Mouse (Mus musculus): ENCODE results near the gene Pitpnb. TPM values are rescaled to one million over a fixed set of nuclear protein-coding genes. Genes with fewer than 3 reads are reported as not detected.

The Pitpnb gene
- polyA plus RNA-seq (2012; ENCODE audit: insufficient read depth, insufficient read length, missing spikeins) = 56.3 and 74.1 TPM in 2 replicates

DNA sequence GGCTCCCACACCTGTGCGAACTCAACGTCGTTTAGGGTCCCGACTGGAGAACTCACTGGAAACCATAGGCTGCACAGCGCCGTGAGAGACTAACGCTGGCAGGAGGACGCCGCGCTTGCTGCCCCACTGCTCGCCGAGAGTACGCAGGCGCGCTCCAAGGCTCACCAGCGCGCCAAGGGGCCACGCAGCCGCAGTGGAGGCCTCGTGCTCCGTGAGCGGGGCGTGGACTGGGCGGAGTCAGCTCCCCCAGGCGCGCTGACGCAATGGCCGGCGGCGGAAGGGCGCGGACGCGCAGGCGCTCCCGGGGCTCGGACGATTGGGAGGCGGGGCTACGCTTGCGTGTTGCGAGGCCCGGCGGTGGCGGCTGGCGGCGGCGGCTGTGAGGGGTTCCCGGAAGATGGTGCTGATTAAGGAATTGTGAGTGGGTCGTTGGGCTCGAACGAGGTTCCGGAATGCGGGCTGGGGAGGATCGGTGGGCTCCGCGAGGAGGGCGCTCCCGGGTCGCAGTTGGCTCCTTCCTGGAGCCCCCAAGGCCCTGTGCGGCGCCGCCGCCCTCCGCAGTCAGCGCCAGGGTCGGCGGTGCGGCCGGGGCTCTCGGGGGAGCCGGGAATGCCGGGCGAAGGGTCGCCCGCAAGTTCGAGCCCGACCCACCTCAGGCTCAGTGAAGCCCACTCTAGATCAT, at the start of gene Pitpnb:
Pitpnb (plus strand) TSS at position 347 of the 682 bp plus-strand sequence.
- peak within 1 kb of the TSS; percentile 74 for H3K27ac ChIP-seq (replicated peaks; ENCODE audit: low read depth, low read length)

DNA sequence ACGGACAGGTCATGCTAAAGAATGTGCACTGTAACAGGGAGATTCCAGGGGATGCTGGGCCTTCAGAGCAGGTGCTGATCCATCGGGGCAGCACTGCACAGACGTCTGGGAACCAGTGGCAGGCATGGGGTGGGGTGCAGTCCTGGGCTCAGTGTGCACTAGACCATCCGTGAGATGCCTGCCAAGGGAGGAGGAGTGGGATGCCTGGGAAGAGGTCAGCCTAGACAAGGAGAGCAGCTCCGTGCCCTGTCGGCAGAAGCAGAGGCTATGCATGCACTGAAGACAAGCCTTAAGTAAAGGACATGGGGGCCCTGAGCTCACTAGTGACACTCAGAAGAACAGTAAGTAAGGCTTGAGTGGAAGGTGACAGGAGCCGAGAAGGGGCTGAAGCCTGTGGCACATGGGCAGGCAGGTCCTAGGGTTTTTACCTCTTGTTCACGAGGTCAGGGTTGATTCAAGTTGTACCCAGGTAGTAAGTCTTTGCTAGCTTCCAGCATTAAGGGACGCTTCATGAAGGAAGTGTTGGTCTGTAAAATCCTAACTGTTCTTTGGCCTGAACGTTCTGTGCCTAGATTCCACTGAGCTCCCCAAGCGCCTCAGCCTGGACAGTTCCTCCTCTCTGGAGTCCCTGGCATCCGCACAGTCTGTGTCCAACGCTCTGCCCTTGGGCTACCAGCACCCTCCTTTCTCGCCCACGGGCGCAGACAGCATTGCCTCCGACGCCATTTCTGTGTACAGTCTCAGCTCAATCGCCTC, 46.0 kb upstream of the Pitpnb start:
- H3K4me3 ChIP-seq (ENCODE audit: insufficient read depth, low read depth, low read length) = no peak overlapping the region

More for the DNA sequence above, at the start of gene Pitpnb:
- Histone ChIP-seq H3K4me1 (ENCODE audit: control insufficient read depth, insufficient read depth, insufficient read length, low read length) (peaks cover 4% of the 10 kb centered on the region; the same call in 1 of the 2 replicates), H3K4me3 (ENCODE audit: insufficient read depth, low read depth, low read length) (peak within 1 kb of the TSS; percentile 87)

DNA sequence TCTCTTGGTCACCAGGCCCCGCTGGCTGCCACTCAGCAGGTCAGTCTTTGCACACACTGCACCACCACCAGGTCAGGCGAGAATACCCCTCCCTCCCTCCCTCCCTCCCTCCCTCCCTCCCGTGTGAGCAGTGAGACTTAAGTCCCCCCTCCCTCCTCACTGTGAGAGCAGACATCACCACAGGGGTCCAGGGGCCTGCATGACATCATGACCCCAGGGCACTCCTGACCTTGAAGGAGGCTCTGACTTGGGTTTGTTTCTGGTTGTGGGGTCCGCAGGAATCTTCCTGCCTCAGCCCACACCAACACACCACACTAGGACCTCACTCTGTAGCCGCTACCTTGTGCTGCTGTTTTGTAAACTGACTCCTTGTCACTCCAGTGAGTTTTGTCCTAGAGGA, 43.0 kb upstream of the Pitpnb start:
- Histone ChIP-seq H3K4me1 (ENCODE audit: control insufficient read depth, insufficient read depth, insufficient read length, low read length) (no peaks in the 10 kb centered on the region; the same call in 1 of the 2 replicates), H3K4me3 (ENCODE audit: insufficient read depth, low read depth, low read length) (no peak overlapping the region), H3K27ac (replicated peaks; ENCODE audit: low read depth, low read length) (no peak overlapping the region)

More for the DNA sequence above, 46.0 kb upstream of the Pitpnb start:
- H3K27ac ChIP-seq (replicated peaks; ENCODE audit: low read depth, low read length) = no peak overlapping the region
- H3K4me1 ChIP-seq (ENCODE audit: control insufficient read depth, insufficient read depth, insufficient read length, low read length) = no peaks in the 10 kb centered on the region; the same call in 1 of the 2 replicates

DNA sequence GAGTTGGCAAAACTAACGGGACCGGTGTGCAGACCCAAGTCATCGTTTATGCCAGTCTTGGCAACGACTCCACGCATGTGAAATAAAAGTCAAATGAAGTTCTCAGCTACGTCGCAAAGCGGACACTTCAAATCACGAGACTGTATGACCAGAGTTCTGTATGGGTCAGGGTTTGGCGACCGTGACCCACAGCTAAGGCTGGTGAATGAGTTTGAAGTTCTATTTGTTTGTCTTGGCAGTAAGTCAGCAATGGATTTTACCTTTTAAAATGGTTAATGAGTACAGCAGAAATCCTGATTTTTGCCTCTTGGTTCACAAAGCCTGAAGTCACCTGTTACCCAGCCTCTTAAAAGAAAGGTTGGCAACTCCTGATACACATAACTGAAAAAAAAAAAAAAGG, 42.1 kb upstream of the Pitpnb start:
- Histone ChIP-seq H3K4me1 (ENCODE audit: control insufficient read depth, insufficient read depth, insufficient read length, low read length) (no peaks in the 10 kb centered on the region), H3K4me3 (ENCODE audit: insufficient read depth, low read depth, low read length) (no peak overlapping the region), H3K27ac (replicated peaks; ENCODE audit: low read depth, low read length) (no peak overlapping the region)

DNA sequence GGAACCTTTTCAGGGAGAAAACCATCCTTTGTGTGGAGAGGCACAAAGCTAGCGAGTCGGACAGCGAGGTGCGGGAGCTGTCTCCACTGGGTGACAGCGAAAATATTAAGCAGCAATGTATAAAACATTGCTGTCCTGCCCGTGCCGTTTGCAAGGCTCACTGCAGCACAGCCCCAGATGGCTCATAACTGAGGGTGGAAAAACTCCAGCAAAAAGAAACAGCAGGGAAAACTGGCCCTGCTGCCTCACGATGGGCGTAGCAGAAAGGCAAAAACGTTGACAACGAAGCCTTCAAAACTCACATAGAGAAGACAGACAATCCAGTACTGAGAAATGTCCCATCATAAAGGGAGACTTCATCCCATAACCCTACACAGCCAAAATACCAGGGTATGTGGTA, 40.5 kb upstream of the Pitpnb start:
- Histone ChIP-seq H3K27ac (replicated peaks; ENCODE audit: low read depth, low read length) (no peak overlapping the region), H3K4me1 (ENCODE audit: control insufficient read depth, insufficient read depth, insufficient read length, low read length) (no peaks in the 10 kb centered on the region), H3K4me3 (ENCODE audit: insufficient read depth, low read depth, low read length) (no peak overlapping the region)

DNA sequence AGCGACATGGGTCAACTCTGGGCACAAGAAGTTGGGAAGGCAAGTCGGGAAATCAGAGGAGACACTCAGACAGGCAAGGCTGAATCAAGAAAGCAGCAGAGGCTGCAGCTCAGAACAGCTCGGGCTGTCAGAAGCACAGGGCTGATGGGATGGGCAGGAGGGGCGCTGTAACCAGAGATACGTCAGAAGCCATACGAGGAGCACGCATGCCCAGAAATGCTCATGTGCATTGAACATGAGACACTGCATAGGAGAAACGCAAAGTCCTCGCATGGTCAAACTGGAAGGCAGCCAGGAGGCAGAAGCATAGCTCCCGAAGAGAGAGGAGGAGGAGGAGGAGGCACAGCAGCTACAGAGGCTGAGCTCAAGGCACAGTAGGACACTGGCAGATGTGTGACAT, 38.9 kb upstream of the Pitpnb start:
- Histone ChIP-seq H3K27ac (replicated peaks; ENCODE audit: low read depth, low read length) (no peak overlapping the region), H3K4me1 (ENCODE audit: control insufficient read depth, insufficient read depth, insufficient read length, low read length) (no peaks in the 10 kb centered on the region), H3K4me3 (ENCODE audit: insufficient read depth, low read depth, low read length) (no peak overlapping the region)

DNA sequence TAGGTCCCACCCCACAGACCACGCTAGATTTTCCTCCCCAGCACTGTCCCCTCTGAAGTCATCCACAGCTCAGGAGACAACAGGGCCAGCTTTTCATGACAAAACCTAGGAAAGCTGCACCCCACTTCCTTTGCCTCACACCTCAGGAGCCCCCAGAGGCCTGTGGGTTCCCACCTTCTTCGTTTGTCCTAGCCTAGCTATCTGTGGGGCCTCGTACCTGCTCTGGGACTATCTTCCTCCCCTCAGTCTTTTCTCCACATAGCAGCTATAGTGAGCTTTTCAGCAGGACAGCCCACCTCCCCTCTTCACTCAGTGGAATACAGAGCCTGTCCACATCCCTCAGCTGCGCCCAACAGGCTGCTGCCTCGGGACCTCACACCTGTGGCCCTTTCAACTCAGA, 32.8 kb upstream of the Pitpnb start:
- H3K4me3 ChIP-seq (ENCODE audit: insufficient read depth, low read depth, low read length) = no peak overlapping the region
- H3K27ac ChIP-seq (replicated peaks; ENCODE audit: low read depth, low read length) = no peak overlapping the region
- no peaks in the 10 kb centered on the region for H3K4me1 ChIP-seq (ENCODE audit: control insufficient read depth, insufficient read depth, insufficient read length, low read length)

DNA sequence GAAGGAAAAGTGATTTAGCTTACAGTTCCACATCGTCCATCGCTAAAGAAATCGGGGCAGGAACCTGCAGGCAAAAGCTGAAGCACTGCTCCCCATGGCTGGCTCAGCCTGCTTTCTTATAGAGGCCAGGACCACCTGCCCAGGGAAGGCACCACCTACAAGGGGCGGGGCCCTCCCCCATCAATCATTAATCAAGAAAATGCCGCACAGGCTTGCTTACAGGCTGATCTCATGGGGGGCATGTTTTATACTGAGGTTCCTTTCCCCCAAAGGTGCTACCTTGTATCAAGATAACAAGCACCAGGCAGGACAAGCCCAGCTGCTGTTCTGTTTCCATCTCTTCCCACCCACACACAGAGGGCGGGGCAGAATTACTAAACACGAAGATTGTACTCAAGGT, 31.9 kb upstream of the Pitpnb start:
- peaks cover 5% of the 10 kb centered on the region; the same call in 1 of the 2 replicates for H3K4me1 ChIP-seq (ENCODE audit: control insufficient read depth, insufficient read depth, insufficient read length, low read length)
- H3K4me3 ChIP-seq (ENCODE audit: insufficient read depth, low read depth, low read length) = no peak overlapping the region

DNA sequence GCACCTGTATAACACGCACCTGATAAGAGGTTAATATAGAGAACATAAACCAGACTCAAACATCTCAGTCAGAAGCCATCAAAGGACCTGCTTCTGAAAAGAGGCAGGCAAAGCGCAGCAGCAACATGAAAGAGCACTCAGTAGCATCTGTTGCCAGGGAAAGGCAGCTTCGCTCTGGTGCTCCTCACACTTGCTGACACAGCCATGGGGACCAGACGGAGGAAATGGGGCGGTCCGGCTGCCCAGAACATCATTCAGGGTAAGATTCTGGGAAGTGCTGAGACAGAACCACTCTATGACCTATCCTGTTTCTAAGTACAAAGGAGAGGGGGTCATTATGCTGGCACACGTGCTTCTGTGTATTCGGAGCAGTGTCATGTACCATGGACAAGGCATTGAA, 29.8 kb upstream of the Pitpnb start:
- H3K4me1 ChIP-seq (ENCODE audit: control insufficient read depth, insufficient read depth, insufficient read length, low read length) = peaks cover 7% of the 10 kb centered on the region; the same call in 1 of the 2 replicates
- no peak overlapping the region for H3K27ac ChIP-seq (replicated peaks; ENCODE audit: low read depth, low read length)

More for the DNA sequence above, 31.9 kb upstream of the Pitpnb start:
- H3K27ac ChIP-seq (replicated peaks; ENCODE audit: low read depth, low read length) = no peak overlapping the region

DNA sequence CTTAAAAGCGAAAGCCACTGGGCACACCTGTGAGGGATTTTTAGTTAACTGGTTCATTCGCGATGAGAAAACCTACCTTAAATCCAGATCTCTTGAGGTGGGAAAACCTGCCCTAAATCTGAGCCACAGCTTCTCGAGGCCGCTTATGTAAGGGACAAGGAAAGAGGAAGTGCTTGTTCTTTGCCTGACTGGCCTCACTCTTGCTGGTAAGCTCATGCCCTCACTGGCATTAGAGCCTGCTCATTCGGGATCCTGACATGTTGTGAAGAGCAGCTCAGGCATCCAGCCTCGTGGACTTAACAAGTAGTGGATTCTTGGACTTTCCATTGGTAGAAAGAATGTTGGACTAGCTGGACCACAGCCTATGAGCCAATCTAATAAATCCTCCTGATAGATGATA, 28.8 kb upstream of the Pitpnb start:
- H3K27ac ChIP-seq (replicated peaks; ENCODE audit: low read depth, low read length) = no peak overlapping the region
- peaks cover 7% of the 10 kb centered on the region; the same call in 1 of the 2 replicates for H3K4me1 ChIP-seq (ENCODE audit: control insufficient read depth, insufficient read depth, insufficient read length, low read length)
- H3K4me3 ChIP-seq (ENCODE audit: insufficient read depth, low read depth, low read length) = no peak overlapping the region

More for the DNA sequence above, 29.8 kb upstream of the Pitpnb start:
- H3K4me3 ChIP-seq (ENCODE audit: insufficient read depth, low read depth, low read length) = no peak overlapping the region

DNA sequence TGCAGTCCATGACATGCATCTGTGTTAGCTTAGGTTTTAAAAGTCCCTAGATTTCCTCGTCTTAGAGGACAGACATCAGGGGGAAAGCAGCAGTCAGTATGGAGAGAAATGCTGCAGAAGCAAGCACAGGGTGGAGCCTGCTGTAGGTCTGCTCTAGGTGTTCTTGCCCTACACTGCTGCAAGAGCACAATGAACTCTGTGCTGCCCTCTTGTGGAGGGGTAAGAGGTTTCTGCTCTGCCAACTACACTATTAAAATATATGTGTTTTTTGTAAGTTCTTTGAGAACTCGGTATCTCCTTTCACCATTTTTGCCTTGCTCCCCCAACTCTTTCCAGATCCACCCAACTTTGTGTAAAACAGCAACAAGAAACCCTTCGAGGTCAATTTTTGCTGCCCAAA, 25.8 kb upstream of the Pitpnb start:
- H3K4me1 ChIP-seq (ENCODE audit: control insufficient read depth, insufficient read depth, insufficient read length, low read length) = peaks cover 7% of the 10 kb centered on the region; the same call in 1 of the 2 replicates
- no peak overlapping the region for H3K27ac ChIP-seq (replicated peaks; ENCODE audit: low read depth, low read length)
- H3K4me3 ChIP-seq (ENCODE audit: insufficient read depth, low read depth, low read length) = no peak overlapping the region

DNA sequence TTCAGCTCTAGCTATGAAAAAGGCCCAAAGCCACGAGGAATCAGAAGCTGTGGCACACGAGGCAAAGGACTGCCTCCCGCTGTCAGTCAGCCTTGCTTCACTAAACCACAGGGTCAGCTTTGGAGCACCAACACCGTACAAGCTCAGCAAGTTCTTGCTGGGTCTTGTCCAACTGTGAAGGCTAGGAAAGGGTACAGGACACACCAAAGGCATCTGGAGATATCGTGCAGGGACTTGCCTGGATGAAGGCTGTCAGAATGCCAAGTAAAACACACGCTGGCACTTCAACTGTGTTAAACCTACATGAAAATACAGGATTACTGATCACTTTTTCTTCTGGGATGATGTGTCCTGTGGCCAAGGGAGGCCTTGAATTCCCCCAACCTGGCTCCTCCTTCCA, 20.4 kb upstream of the Pitpnb start:
- H3K4me1 ChIP-seq (ENCODE audit: control insufficient read depth, insufficient read depth, insufficient read length, low read length) = no peaks in the 10 kb centered on the region
- no peak overlapping the region for H3K27ac ChIP-seq (replicated peaks; ENCODE audit: low read depth, low read length)
- no peak overlapping the region for H3K4me3 ChIP-seq (ENCODE audit: insufficient read depth, low read depth, low read length)

DNA sequence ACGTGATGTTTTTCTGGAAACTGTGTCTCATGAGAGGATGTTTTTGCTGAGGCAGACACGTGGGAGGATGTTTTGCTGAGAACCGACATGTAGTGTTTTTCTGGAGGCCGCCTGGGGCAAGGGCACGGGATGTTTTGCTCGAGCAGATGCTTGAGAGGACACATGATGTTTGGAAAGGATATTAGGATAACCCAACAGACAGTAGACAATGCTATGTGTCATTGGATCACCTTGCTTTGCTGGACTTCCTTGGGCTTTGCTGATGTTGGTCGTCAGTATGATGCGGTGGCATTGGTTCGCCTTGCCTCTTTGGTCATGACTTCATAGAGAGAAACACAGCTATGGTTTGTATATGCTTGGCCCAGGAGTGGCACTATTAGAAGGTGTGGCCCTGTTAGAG, 16.7 kb upstream of the Pitpnb start:
- Histone ChIP-seq H3K27ac (replicated peaks; ENCODE audit: low read depth, low read length) (no peak overlapping the region), H3K4me3 (ENCODE audit: insufficient read depth, low read depth, low read length) (no peak overlapping the region), H3K4me1 (ENCODE audit: control insufficient read depth, insufficient read depth, insufficient read length, low read length) (no peaks in the 10 kb centered on the region)

DNA sequence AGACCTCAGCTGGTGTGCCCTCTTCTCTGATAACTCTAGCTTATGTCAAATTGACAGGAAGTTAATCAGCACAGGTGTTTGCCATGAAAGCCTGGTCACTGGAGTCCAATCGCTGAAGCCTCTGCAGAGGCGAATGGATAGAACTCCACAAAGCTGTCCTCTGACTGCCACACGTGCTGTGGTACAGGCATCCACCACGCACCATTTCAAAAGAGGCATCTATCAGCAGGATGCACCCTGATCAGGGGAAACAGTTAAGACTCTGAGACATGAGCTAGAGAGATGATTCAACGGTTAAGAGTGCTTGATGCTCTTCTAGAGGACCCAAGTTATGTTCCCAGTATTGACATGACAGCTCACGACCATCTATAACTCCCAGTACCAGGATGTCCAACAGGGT, 15.5 kb upstream of the Pitpnb start:
- H3K27ac ChIP-seq (replicated peaks; ENCODE audit: low read depth, low read length) = no peak overlapping the region

DNA sequence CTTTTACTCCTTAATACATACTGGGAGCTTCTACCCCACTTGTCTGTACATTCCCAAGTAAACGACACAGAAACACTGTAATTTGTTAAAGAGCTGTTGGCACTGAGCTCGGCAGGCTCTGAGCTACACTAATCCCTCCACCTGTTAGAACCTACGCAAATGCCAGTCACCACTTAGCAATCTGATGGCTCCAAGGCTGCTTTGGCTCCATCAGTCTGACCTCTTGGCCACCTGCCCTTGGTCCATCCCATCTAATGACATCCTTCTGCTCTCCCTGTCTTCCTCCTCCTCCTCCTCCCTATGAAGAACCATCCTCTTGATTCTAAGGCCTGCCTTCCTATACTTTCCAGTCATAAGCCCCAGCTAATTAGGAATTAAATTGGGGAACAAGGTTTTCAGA, 13.0 kb upstream of the Pitpnb start:
- H3K4me1 ChIP-seq (ENCODE audit: control insufficient read depth, insufficient read depth, insufficient read length, low read length) = no peaks in the 10 kb centered on the region
- no peak overlapping the region for H3K27ac ChIP-seq (replicated peaks; ENCODE audit: low read depth, low read length)
- H3K4me3 ChIP-seq (ENCODE audit: insufficient read depth, low read depth, low read length) = no peak overlapping the region

More for the DNA sequence above, 15.5 kb upstream of the Pitpnb start:
- H3K4me3 ChIP-seq (ENCODE audit: insufficient read depth, low read depth, low read length) = no peak overlapping the region
- no peaks in the 10 kb centered on the region for H3K4me1 ChIP-seq (ENCODE audit: control insufficient read depth, insufficient read depth, insufficient read length, low read length)

Data from brown adipose tissue, adult 24 weeks (tissue).